19 mouse cellular contexts compared by ENCODE assay signal in the genomic region with DNA sequence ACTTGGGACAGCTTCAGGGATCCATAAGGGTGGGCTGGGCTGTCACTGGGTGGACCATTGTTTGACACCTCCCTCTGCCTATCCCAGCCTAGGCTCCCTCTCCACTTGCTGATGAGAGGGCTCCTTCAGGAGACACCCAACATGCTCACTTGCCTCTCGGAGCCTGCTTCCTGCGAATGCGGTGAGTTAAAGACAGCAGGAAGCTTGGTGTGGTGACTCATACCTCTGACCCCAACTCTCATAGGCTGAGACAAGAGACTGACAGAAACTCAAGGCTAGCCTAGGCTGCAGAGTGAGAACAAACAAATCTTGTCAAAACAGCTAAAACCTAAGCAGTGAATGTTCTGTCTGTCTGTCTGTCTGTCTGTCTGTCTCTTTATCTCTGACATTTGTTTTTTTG. TPM values are rescaled to one million over a fixed set of nuclear protein-coding genes. Genes with fewer than 3 reads are reported as not detected.
DNase-seq lines count a peak whose midpoint lies in the region; ATAC-seq and TF ChIP-seq lines count a peak whose summit lies in the region.
"Had no signal": no experiment of that assay in that cellular context is flagged by ENCODE, and none has a peak within 500 bp of the region (broad histone marks: within the 10 kb centered on the region; RNA-seq: fewer than 3 reads in every experiment).

No protein-coding gene starts in this region.

- H3K4me3 ChIP-seq in intestine, embryonic 15.5 days (replicated peaks): no peak overlapping the region
- H3K4me3 ChIP-seq in cerebellum, adult 2 months (replicated peaks; ENCODE audit: insufficient read depth, low read depth, low read length): no peak overlapping the region
- H3K4me3 ChIP-seq: left cerebral cortex, adult 2 months; limb, embryonic 13.5 days; neural tube, embryonic 15.5 days had no signal

- WGBS in intestine, embryonic 15.5 days: 74% methylated on average over 3 of the region's 3 CpGs
- 85% methylated on average over 3 of the region's 3 CpGs for WGBS in cerebellum, adult 2 months

- H3K4me1 ChIP-seq in intestine, embryonic 15.5 days (replicated peaks): no peaks in the 10 kb centered on the region
- H3K4me1 ChIP-seq in cerebellum, adult 2 months (ENCODE audit: control insufficient read depth, insufficient read depth, low read length): no peaks in the 10 kb centered on the region; the same call in 1 of the 2 replicates
- H3K4me1 ChIP-seq: limb, embryonic 13.5 days; neural tube, embryonic 15.5 days had no signal

- no peak overlapping the region for H3K27ac ChIP-seq in intestine, embryonic 15.5 days
- H3K27ac ChIP-seq in cerebellum, adult 2 months (ENCODE audit: insufficient read depth, low read length): no peak overlapping the region
- H3K27ac ChIP-seq: hindbrain, postnatal 0 days; left cerebral cortex, adult 2 months; limb, embryonic 13.5 days; macrophage; neural tube, embryonic 15.5 days had no signal

- no peak for TF ChIP-seq CTCF in cerebellum, adult 2 months (IDR thresholded peaks at IDR 0.05; ENCODE audit: borderline replicate concordance, insufficient read depth, low read depth, low read length)

- peak; percentile 66 to 83 for DNase-seq in adrenal gland, adult (ENCODE audit: inconsistent age in 2 of 2, low spot score in 1 of 2)
- no peak for DNase-seq in adrenal gland, postnatal 4 days (ENCODE audit: low spot score in 2 of 2)
- DNase-seq in adrenal gland, adult 2 months: peak; percentile 74
- peak; percentile 49 for DNase-seq in thymus, postnatal 0 days (ENCODE audit: low spot score)
- no peak for DNase-seq in left cerebral cortex, adult 9 months (ENCODE audit: low spot score in 2 of 2)
- DNase-seq in cerebellum, adult 2 months: no peak
- DNase-seq: cerebellum, adult 8-10 months; embryo, embryonic 11 days; heart, adult 11 months; lung, embryonic 14.5 days had no signal

- H3K27me3 ChIP-seq in intestine, embryonic 15.5 days (replicated peaks): no peaks in the 10 kb centered on the region
- no peaks in the 10 kb centered on the region for H3K27me3 ChIP-seq in cerebellum, adult 2 months (ENCODE audit: control insufficient read depth, insufficient read depth, low read length)
- H3K27me3 ChIP-seq: limb, embryonic 13.5 days; neural tube, embryonic 15.5 days had no signal

- no peak overlapping the region for H3K4me2 ChIP-seq in intestine, embryonic 15.5 days (replicated peaks)
- H3K4me2 ChIP-seq: limb, embryonic 13.5 days; lung, embryonic 14.5 days; neural tube, embryonic 15.5 days had no signal

- no peaks in the 10 kb centered on the region for H3K36me3 ChIP-seq in intestine, embryonic 15.5 days
- H3K36me3 ChIP-seq: limb, embryonic 13.5 days; neural tube, embryonic 15.5 days had no signal

- H3K9me3 ChIP-seq in intestine, embryonic 15.5 days: no peaks in the 10 kb centered on the region
- H3K9me3 ChIP-seq: limb, embryonic 13.5 days; neural tube, embryonic 15.5 days had no signal

- H3K9ac ChIP-seq in intestine, embryonic 15.5 days: no peak overlapping the region
- H3K9ac ChIP-seq: limb, embryonic 13.5 days; lung, embryonic 14.5 days; neural tube, embryonic 15.5 days had no signal

- ATAC-seq in hematopoietic stem cell, adult 5-6 weeks (replicated peaks in 1 of 2; ENCODE audit: insufficient read depth in 1 of 2, low FRiP score in 2 of 2, low TSS enrichment in 1 of 2, low read depth in 1 of 2, poor library complexity in 2 of 2, severe bottlenecking in 2 of 2): peak; percentile 71 to 79
- no peak for ATAC-seq in intestine, embryonic 15.5 days
- ATAC-seq: forebrain, embryonic 14.5 days; hindbrain, postnatal 0 days had no signal

- TF ChIP-seq POLR2A in cerebellum, adult 2 months (IDR thresholded peaks at IDR 0.05; ENCODE audit: borderline replicate concordance, insufficient read depth, low read length): no peak

RNA-seq across cellular contexts. Expression of a gene that starts 40.1 kb away (rescaled TPM):
- total RNA-seq in adrenal gland, postnatal 4 days (2021): 10 to 100 TPM; 93.6 to 96.6 TPM
- total RNA-seq in adrenal gland, adult 2 months (2021): 100 to 1,000 TPM; 113 to 195 TPM
- polyA plus RNA-seq in adrenal gland, adult 2 months (2012; rRNA removed): 45.9 and 60.4 TPM in 2 replicates
- total RNA-seq in hematopoietic stem cell, adult 5-6 weeks (2017): 67.4 and 72.6 TPM in 2 replicates
- 80.0 and 83.9 TPM in 2 replicates for polyA plus RNA-seq in thymus, postnatal 0 days (2015; fragmentation: Nextera tagmentation; extraction: Ambion mirVana)
- 165 and 181 TPM in 2 replicates for polyA plus RNA-seq in intestine, embryonic 15.5 days (2015; fragmentation: Nextera tagmentation; extraction: Ambion mirVana)
- polyA plus RNA-seq in cerebellum, adult 2 months (2012; rRNA removed): 86.6 and 98.0 TPM in 2 replicates

RNA-seq across cellular contexts. Expression of a gene that starts 48.9 kb away (rescaled TPM):
- total RNA-seq in adrenal gland, postnatal 4 days (2021): 1 to 10 TPM; 1.5 to 3.1 TPM
- total RNA-seq in adrenal gland, adult 2 months (2021): 1 to 10 TPM in 1 of 2 experiments, under 1 TPM in 1; 0.93 to 2.3 TPM
- polyA plus RNA-seq in adrenal gland, adult 2 months (2012; rRNA removed): 1.1 and 1.2 TPM in 2 replicates
- not detected in 2 replicates for total RNA-seq in hematopoietic stem cell, adult 5-6 weeks (2017)
- 0.12 and 0.13 TPM in 2 replicates for polyA plus RNA-seq in thymus, postnatal 0 days (2015; fragmentation: Nextera tagmentation; extraction: Ambion mirVana)
- 0.21 TPM in 1 of 2 replicates, not detected in the other for polyA plus RNA-seq in intestine, embryonic 15.5 days (2015; fragmentation: Nextera tagmentation; extraction: Ambion mirVana)
- 0.02 and 0.06 TPM in 2 replicates for polyA plus RNA-seq in cerebellum, adult 2 months (2012; rRNA removed)
- polyA plus RNA-seq: forebrain, embryonic 14.5 days; kidney, embryonic 14.5 days; limb, embryonic 13.5 days; lung, embryonic 14.5 days had no signal

RNA-seq across cellular contexts. Expression of a gene that starts 54.6 kb away (rescaled TPM):
- 1 to 10 TPM in 1 of 2 experiments, under 1 TPM in 1; 0.96 to 1.5 TPM for total RNA-seq in adrenal gland, postnatal 4 days (2021)
- 1 to 10 TPM; 1.6 to 2.8 TPM for total RNA-seq in adrenal gland, adult 2 months (2021)
- polyA plus RNA-seq in adrenal gland, adult 2 months (2012; rRNA removed): 0.18 and 0.32 TPM in 2 replicates
- total RNA-seq in hematopoietic stem cell, adult 5-6 weeks (2017): 0.55 TPM in 1 of 2 replicates, not detected in the other
- polyA plus RNA-seq in thymus, postnatal 0 days (2015; fragmentation: Nextera tagmentation; extraction: Ambion mirVana): 0.69 and 0.95 TPM in 2 replicates
- polyA plus RNA-seq in intestine, embryonic 15.5 days (2015; fragmentation: Nextera tagmentation; extraction: Ambion mirVana): 1.2 and 1.3 TPM in 2 replicates
- 2.5 and 2.8 TPM in 2 replicates for polyA plus RNA-seq in cerebellum, adult 2 months (2012; rRNA removed)

Comparison
In these comparisons a context has a peak if more than half of its experiments do, and no peak if none do; other contexts are left out.
1. DNase-seq: peak in adrenal gland, adult (2 of 2), adrenal gland, adult 2 months (single experiment) and thymus, postnatal 0 days (single experiment); none in adrenal gland, postnatal 4 days (0 of 2), left cerebral cortex, adult 9 months (0 of 2) and cerebellum, adult 2 months (0 of 2).